Mouse (Mus musculus) heart, adult 10 weeks (tissue): ENCODE results near the gene Olfr455. TPM values are rescaled to one million over a fixed set of nuclear protein-coding genes. Genes with fewer than 3 reads are reported as not detected.

Source experiments
- polyA plus RNA-seq: library from polyadenylated mRNA; stranded (reverse); fragments of 350-450 nt; fragmentation: Illumina TruSeq; extraction: RNeasy Lipid Tissue Mini Kit (QIAGEN cat#74804); gene quantifications from one replicate; pipeline ENCODE4 v1.2.3, GENCODE M21; 2014; ENCODE audit warnings: low read depth, low replicate concordance

Gene Olfr455
- polyA plus RNA-seq = not detected

DNA sequence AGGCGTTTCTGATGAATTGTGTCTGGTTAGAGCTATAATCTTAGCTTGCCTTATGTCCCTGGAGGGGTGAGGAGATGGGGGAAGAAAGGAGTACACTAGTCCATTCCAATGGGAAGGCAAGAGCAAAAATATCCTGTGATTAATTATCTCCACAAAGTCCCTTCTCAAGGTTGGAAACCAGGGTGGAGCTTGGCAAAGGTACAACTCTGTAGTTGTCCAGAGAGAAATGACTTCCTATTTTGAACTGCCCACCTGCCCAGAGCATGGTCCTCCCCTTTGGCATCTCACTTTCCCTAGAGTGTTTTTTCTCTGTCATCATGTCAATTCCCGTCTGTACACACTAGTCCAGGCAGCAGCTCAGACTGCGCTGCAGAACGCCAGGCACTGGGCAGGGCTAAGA, at the start of gene Olfr455:
Gene Olfr455 (minus strand): TSS at position 127 of the 400 bp plus-strand sequence.

DNA sequence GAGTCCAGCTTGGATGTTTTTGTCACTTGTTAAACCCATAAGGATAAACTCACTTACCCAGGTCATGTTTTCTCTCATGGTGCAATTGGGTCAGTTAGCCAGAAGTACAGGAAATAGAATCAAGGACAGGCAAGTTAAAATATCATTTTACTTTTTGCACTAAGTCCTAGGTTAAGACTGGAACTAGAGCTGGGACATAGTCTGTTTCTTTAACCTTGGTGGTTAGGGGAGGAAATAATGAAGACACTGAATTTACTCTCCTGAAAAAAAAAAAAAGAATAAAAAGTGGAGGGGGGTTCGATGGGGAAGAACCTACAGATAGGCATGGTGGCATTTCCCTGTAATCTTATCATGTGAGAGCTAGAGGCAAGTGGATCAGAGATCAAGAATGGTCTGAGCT, 60.3 kb downstream of the Olfr455 start, which contains the start of gene Olfr456:
Gene Olfr456 (minus strand): TSS at position 101 of the 400 bp plus-strand sequence.

Other genes with a start within 250 kb of the Olfr455 start
- 0.65 TPM for gene Fam131b, start 222.9 kb downstream of the Olfr455 start, polyA plus RNA-seq
- gene Zyx, start 198.0 kb downstream of the Olfr455 start, polyA plus RNA-seq = 59.6 TPM
- 0.39 TPM for gene Epha1, start 174.3 kb downstream of the Olfr455 start, polyA plus RNA-seq
- not detected for gene Tas2r143, start 147.3 kb downstream of the Olfr455 start, polyA plus RNA-seq
- gene Tas2r135, start 142.2 kb downstream of the Olfr455 start, polyA plus RNA-seq = not detected
- not detected for gene Tas2r126, start 113.1 kb downstream of the Olfr455 start, polyA plus RNA-seq
- not detected for gene Olfr458, start 82.4 kb downstream of the Olfr455 start, polyA plus RNA-seq
- gene Olfr457, start 71.3 kb downstream of the Olfr455 start, polyA plus RNA-seq = not detected
- not detected for gene Olfr456, start 60.4 kb downstream of the Olfr455 start, polyA plus RNA-seq
- not detected for gene Tcaf3, start 50.1 kb upstream of the Olfr455 start, polyA plus RNA-seq
- gene Tcaf2, start 97.7 kb upstream of the Olfr455 start, polyA plus RNA-seq = 2.6 TPM
- gene Tcaf1, start 162.5 kb upstream of the Olfr455 start, polyA plus RNA-seq = 10.7 TPM
- gene Olfr453, start 191.8 kb upstream of the Olfr455 start, polyA plus RNA-seq = not detected
- gene Olfr38, start 208.8 kb upstream of the Olfr455 start, polyA plus RNA-seq = not detected
- gene Olfr452, start 237.5 kb upstream of the Olfr455 start, polyA plus RNA-seq = not detected